Mouse (Mus musculus) lung, embryonic 15.5 days (tissue): Measurements from ENCODE around the gene Efcab12. TPM values are rescaled to one million over a fixed set of nuclear protein-coding genes. Genes with fewer than 3 reads are reported as not detected.

Experiments
- ATAC-seq: fragments of 200-750 bp; cut with Nextera tagmentation; 2 replicates; pipeline ENCODE4 v1.8.0; 2017; ENCODE audit warnings: moderate number of reproducible peaks, borderline replicate concordance; ENCODE audit not compliant: low FRiP score, low TSS enrichment; ENCODE audit errors: extremely low read depth
- H3K27ac ChIP-seq: fragments of 300-500 bp; sonication (generic); 2 replicates; pipeline ENCODE4 v1.5.1; 2015; ENCODE audit warnings: moderate library complexity, mild to moderate bottlenecking, inconsistent platforms
- H3K27me3 ChIP-seq: fragments of 300-500 bp; sonication (generic); 2 replicates; pipeline ENCODE4 v1.6.1; 2015; ENCODE audit warnings: inconsistent platforms
- H3K36me3 ChIP-seq: fragments of 300-500 bp; sonication (generic); 2 replicates; pipeline ENCODE4 v1.6.1; 2015; ENCODE audit warnings: inconsistent platforms
- H3K4me1 ChIP-seq: fragments of 300-500 bp; sonication (generic); 2 replicates; pipeline ENCODE4 v1.6.1; 2015; ENCODE audit warnings: inconsistent platforms
- H3K4me2 ChIP-seq: fragments of 300-500 bp; sonication (generic); 2 replicates; pipeline ENCODE4 v1.6.1; 2015; ENCODE audit warnings: inconsistent platforms, mild to moderate bottlenecking, moderate library complexity
- H3K4me3 ChIP-seq: fragments of 300-500 bp; sonication (generic); 2 replicates; pipeline ENCODE4 v1.5.1; 2015; ENCODE audit warnings: mild to moderate bottlenecking, inconsistent platforms
- H3K9ac ChIP-seq: fragments of 300-500 bp; sonication (generic); 2 replicates; pipeline ENCODE4 v1.6.1; 2015; ENCODE audit warnings: inconsistent platforms
- H3K9me3 ChIP-seq: fragments of 300-500 bp; sonication (generic); 2 replicates; pipeline ENCODE4 v1.6.1; 2016; ENCODE audit warnings: inconsistent platforms
- WGBS: fragments of 180-500 bp; shearing (Covaris S2); methylation state at CpG from one replicate; pipeline ENCODE4 v1.1.7; 2015; 5-methylcytosine and 5-hydroxymethylcytosine counted together
- polyA plus RNA-seq: library from polyadenylated mRNA; unstranded; fragments of >200 nt; fragmentation: Nextera tagmentation; extraction: Ambion mirVana; gene quantifications from 2 replicates; pipeline ENCODE4 v1.2.1, GENCODE M21; 2015

Efcab12 gene
- polyA plus RNA-seq, 1 experiment from 2014 or later: 1.2 TPM

- Histone ChIP-seq H3K4me3 (peak overlapping the region; percentile 83), H3K27ac (peak overlapping the region; percentile 89), H3K4me2 (peak overlapping the region; percentile 84), H3K9me3 (no peaks in the 10 kb centered on the region), H3K4me1 (peaks cover 21% of the 10 kb centered on the region), H3K9ac (peak overlapping the region; percentile 95), H3K36me3 (peaks cover 40% of the 10 kb centered on the region), H3K27me3 (no peaks in the 10 kb centered on the region)
- no peak for ATAC-seq
- WGBS: 3% methylated on average over 15 of the region's 15 CpGs
These were observed 30.6 kb downstream of the Efcab12 start for GRCm38 (mm10) chr6:115807464-115808195.

GRCm38 (mm10) chr6:115804432-115805192 lies 33.6 kb downstream of the Efcab12 start:
- Histone ChIP-seq H3K36me3 (peaks cover 65% of the 10 kb centered on the region), H3K27ac (no peak overlapping the region), H3K27me3 (no peaks in the 10 kb centered on the region), H3K9ac (0 out of 2 replicates have a peak overlapping the region, but pooled peaks have one; percentile 4), H3K4me3 (no peak overlapping the region), H3K4me1 (peaks cover 21% of the 10 kb centered on the region), H3K9me3 (no peaks in the 10 kb centered on the region), H3K4me2 (no peak overlapping the region)
- 58% methylated on average over 10 of the region's 10 CpGs for WGBS
- ATAC-seq: no peak

- peak; percentile 32; the same call in 1 of the 2 replicates for ATAC-seq
- no peak overlapping the region for H3K4me2 ChIP-seq
- 0 out of 2 replicates have a peak overlapping the region, but pooled peaks have one; percentile 13 for H3K27ac ChIP-seq
- no peaks in the 10 kb centered on the region for H3K9me3 ChIP-seq
- H3K4me3 ChIP-seq: no peak overlapping the region
- no peaks in the 10 kb centered on the region for H3K27me3 ChIP-seq
- 37% methylated on average over 16 of the region's 16 CpGs for WGBS
- H3K4me1 ChIP-seq: peaks cover 21% of the 10 kb centered on the region
- H3K9ac ChIP-seq: 0 out of 2 replicates have a peak overlapping the region, but pooled peaks have one; percentile 4
- peaks cover 73% of the 10 kb centered on the region for H3K36me3 ChIP-seq
These were observed 34.5 kb downstream of the Efcab12 start for GRCm38 (mm10) chr6:115803541-115804382.

- no peaks in the 10 kb centered on the region for H3K27me3 ChIP-seq
- no peaks in the 10 kb centered on the region for H3K9me3 ChIP-seq
- H3K9ac ChIP-seq: no peak overlapping the region
- H3K4me2 ChIP-seq: no peak overlapping the region
- H3K36me3 ChIP-seq: peaks cover 85% of the 10 kb centered on the region
- H3K27ac ChIP-seq: no peak overlapping the region
- 75% methylated on average over 3 of the region's 3 CpGs for WGBS
- no peak for ATAC-seq
- H3K4me1 ChIP-seq: peaks cover 15% of the 10 kb centered on the region
- no peak overlapping the region for H3K4me3 ChIP-seq
These were observed 36.4 kb downstream of the Efcab12 start for GRCm38 (mm10) chr6:115801811-115802210.

GRCm38 (mm10) chr6:115792691-115793215 lies 45.5 kb downstream of the Efcab12 start:
- H3K4me1 ChIP-seq: peaks cover 7% of the 10 kb centered on the region
- H3K27me3 ChIP-seq: no peaks in the 10 kb centered on the region
- no peak overlapping the region for H3K4me2 ChIP-seq
- no peak overlapping the region for H3K4me3 ChIP-seq
- peaks cover 88% of the 10 kb centered on the region for H3K36me3 ChIP-seq
- WGBS: 84% methylated on average over 21 of the region's 21 CpGs
- H3K9me3 ChIP-seq: no peaks in the 10 kb centered on the region
- H3K27ac ChIP-seq: no peak overlapping the region
- ATAC-seq: no peak
- no peak overlapping the region for H3K9ac ChIP-seq

- H3K9me3 ChIP-seq: no peaks in the 10 kb centered on the region
- WGBS: 70% methylated on average over 34 of the region's 34 CpGs
- ATAC-seq: peak; percentile 66
- no peaks in the 10 kb centered on the region for H3K27me3 ChIP-seq
- H3K36me3 ChIP-seq: peaks cover 85% of the 10 kb centered on the region
- peaks cover 7% of the 10 kb centered on the region for H3K4me1 ChIP-seq
- H3K4me3 ChIP-seq: no peak overlapping the region
- H3K9ac ChIP-seq: no peak overlapping the region
- no peak overlapping the region for H3K4me2 ChIP-seq
- no peak overlapping the region for H3K27ac ChIP-seq
These were observed 46.1 kb downstream of the Efcab12 start for GRCm38 (mm10) chr6:115791842-115792686.

- H3K27me3 ChIP-seq: no peaks in the 10 kb centered on the region
- H3K4me1 ChIP-seq: peaks cover 7% of the 10 kb centered on the region
- peaks cover 91% of the 10 kb centered on the region for H3K36me3 ChIP-seq
- no peak for ATAC-seq
- 70% methylated on average over 10 of the region's 10 CpGs for WGBS
- no peak overlapping the region for H3K9ac ChIP-seq
- H3K27ac ChIP-seq: no peak overlapping the region
- H3K4me2 ChIP-seq: no peak overlapping the region
- H3K9me3 ChIP-seq: no peaks in the 10 kb centered on the region
- no peak overlapping the region for H3K4me3 ChIP-seq
These were observed 47.2 kb downstream of the Efcab12 start for GRCm38 (mm10) chr6:115791016-115791415.

GRCm38 (mm10) chr6:115782781-115783180 lies 55.4 kb downstream of the Efcab12 start:
- Histone ChIP-seq H3K4me1 (no peaks in the 10 kb centered on the region), H3K4me3 (no peak overlapping the region), H3K4me2 (no peak overlapping the region), H3K9me3 (no peaks in the 10 kb centered on the region), H3K36me3 (peaks cover 80% of the 10 kb centered on the region), H3K27ac (no peak overlapping the region), H3K27me3 (no peaks in the 10 kb centered on the region), H3K9ac (no peak overlapping the region)
- WGBS: 86% methylated on average over 3 of the region's 3 CpGs
- ATAC-seq: no peak

- H3K9me3 ChIP-seq: no peaks in the 10 kb centered on the region
- WGBS: 11% methylated on average over 9 of the region's 9 CpGs
- no peaks in the 10 kb centered on the region for H3K27me3 ChIP-seq
- H3K9ac ChIP-seq: peak overlapping the region; percentile 34
- no peak for ATAC-seq
- H3K27ac ChIP-seq: peak overlapping the region; percentile 79; the same call in 1 of the 2 replicates
- peak overlapping the region; percentile 74 for H3K4me3 ChIP-seq
- peaks cover 22% of the 10 kb centered on the region for H3K36me3 ChIP-seq
- peaks cover 25% of the 10 kb centered on the region for H3K4me1 ChIP-seq
- H3K4me2 ChIP-seq: peak overlapping the region; percentile 74
These were observed 61.8 kb downstream of the Efcab12 start for GRCm38 (mm10) chr6:115776363-115776762.

- ATAC-seq: no peak
- Histone ChIP-seq H3K27ac (peak overlapping the region; percentile 79), H3K4me1 (peaks cover 25% of the 10 kb centered on the region), H3K4me2 (peak overlapping the region; percentile 74), H3K9me3 (no peaks in the 10 kb centered on the region), H3K27me3 (no peaks in the 10 kb centered on the region), H3K36me3 (peaks cover 17% of the 10 kb centered on the region), H3K9ac (peak overlapping the region; percentile 34; the same call in 1 of the 2 replicates), H3K4me3 (peak overlapping the region; percentile 74)
- WGBS: 16% methylated on average over 3 of the region's 3 CpGs
These were observed 62.4 kb downstream of the Efcab12 start for GRCm38 (mm10) chr6:115775838-115776237.
